Mouse (Mus musculus) right cerebral cortex, adult 2 months (tissue): ENCODE results near the gene Nelfb.

Experiments
- DNase-seq, 2 experiments: peaks; one replicate each; pipeline ENCODE4 v3.0.0; 2021 to 2022; ENCODE audit warnings: low spot score in 2 of 2

Nelfb gene

DNA sequence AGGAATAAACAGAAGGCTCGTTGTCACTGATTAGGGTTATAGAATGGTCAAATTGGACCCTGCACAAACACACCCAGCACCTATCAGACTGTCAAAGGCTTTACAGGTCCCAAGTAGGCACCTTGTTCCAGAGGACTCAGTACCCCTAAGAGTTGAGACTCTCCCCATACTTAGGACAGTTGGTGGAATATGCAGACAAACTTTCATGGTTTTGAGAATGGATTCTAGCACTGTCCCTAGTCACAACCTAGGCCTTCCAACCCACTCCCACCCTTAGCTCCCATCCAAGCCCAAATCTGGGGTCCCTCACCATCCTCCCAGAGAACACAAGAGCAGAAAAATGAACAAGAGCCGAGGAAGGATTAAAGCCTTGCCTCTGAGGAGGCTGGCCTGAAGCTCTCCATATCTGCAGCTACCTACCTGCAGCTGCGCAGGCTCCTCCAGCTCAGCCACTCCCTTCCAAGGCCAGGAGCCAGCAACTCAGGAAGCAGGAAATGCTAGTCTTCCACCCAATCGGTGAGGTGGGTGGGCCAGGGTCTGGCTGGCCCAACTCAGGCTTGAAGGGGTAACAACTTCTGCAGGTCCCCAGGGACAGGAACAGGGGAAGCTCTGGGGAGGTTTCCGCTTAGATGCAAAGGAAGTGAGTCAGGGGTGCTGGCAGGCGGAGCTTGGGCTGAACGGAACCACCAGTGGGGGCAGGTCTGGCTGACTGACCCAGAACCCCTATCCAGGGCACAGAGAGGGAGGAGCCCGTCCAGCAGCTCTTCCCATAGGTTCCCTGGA, 14.9 kb downstream of the Nelfb start, which contains the start of gene Tor4a:
Tor4a (minus strand) TSS at position 715 of the 783 bp plus-strand sequence.
- no peak for DNase-seq

DNA sequence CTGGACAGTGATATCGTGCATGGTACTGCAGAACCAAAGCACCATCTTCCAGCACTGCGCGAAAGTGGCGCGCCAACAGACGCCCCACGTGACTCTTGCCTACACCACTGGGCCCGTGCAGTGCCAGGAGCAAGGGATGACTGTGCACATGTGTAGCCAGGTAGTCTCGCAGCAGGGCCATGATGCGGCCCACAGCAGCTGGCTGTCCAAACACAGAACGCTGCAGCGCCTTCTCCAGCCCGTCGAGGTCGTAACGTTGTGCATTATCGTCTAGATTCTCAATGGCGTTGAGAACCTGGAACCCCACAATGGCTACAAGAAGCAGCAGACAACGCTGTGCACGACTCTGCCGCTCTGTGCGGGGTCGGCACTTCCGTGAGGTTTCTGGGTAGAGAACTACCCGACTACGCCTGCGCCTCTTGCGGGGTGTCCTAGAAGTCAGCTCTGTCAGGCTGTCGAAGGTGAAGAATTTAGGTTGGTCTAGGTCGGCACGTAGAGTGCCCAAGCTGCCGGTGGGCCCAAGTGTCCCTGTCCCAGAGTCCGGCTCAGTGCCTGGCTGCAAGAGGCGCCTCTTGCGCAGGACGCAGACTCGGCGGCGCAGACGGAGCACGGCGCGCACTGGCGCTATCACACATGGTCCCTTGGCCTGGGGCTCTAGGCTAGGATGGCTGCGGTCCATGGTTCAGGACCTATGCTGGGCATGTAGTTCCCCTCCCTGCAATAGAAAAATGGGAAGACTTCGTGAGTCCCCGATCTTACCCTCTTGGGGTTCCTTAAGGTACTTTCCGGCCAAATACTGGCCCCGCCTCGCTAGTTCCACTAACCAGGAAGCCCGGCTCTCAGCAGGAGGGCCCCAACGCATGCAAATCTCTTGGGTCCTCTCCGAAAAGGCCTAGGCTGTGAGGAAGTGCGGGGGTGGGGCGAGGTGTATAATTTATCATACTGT, 15.8 kb downstream of the Nelfb start:
- DNase-seq, result no peak

DNA sequence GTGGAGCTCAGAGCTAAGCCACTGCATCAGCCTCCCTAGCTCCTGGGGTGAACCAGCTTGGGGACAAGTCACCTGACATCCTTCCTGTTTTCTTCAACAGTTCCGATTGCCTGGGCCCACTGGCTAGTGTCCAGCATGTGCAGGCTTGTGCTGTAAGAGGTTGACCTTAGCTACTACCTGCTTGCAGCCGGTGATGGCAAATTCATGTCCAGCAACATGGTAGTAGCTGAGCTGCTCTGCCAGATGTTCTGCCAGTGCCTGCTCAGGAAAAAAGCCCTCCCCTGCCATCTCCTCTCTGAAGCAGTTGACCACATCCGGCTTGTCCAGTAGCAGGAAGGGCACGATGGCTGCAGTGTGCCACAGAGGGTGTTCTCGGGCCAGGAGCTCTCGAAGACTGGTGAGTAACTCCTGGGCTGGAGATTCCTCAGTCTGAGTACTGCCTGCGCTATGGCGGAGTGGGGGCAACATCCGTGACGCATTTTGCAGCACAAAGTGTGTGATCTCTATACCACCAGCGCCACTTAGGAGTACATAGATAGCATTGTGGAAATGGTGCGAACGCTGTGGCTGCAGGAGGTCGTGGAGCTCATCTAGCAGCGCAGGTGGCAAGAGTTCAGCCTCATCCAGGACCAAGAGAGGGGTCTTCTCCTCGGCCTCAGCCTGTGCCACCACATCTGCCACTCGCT, 16.7 kb downstream of the Nelfb start:
- DNase-seq, result no peak

DNA sequence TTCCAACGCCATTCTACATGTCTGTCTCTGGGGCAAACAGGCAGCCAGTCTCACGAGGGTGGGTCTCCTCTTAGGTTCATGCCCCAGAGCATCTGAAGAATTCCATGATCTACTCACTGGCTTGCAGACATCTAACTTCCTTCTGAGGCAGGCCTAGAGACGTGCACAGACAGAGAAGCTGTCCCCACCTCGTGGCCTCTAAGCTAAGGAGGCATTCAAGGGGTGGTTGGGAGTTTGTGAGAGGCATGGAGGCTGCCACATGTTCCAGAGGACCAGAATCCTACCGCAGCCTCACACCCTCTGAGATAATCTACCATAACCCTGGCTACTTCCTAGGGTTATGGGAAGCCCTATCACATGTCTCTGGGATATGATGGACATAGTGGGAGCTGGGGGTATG, 17.3 kb downstream of the Nelfb start:
- no peak for DNase-seq

DNA sequence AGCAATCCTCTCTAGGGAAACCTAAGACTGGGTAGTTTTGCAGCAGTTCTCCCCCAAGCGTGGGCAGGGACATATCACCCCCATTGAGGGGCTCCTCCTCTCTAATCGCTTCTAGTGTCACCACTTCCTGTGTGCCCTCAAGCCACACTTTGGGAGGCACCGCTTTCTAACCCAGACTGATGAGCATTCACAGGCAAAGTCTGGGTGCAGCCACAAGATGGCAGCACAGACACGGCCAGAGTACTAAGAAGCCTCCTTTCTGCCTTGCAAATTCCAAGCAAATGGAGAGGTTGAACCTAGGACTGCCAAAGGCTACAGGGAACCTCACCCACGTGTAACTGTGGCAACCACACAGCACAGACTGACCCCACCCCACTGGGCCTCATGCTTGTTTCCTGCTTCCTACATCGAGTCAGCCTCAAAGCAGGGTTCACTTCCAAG, 17.9 kb downstream of the Nelfb start:
- peak; percentile 87 for DNase-seq

DNA sequence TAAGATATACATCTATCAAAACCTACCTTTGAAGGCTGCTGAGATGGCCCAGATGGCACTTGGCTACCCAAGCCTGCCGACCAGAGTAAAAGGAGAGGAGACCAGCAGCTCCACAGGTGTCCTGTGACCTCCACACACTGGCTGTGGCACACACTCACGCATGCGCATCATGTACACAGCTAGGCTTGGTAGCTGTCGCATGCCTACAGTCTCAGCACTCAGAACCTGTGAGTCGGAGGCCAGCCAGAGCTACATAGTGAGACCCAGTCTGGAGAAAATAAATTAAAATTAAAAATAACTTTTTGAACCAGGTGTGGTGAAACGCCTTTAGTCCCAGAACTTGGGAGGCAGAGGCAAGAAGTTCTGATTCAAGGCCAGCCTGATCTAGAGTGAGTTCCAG, 23.4 kb downstream of the Nelfb start:
- DNase-seq, result no peak

DNA sequence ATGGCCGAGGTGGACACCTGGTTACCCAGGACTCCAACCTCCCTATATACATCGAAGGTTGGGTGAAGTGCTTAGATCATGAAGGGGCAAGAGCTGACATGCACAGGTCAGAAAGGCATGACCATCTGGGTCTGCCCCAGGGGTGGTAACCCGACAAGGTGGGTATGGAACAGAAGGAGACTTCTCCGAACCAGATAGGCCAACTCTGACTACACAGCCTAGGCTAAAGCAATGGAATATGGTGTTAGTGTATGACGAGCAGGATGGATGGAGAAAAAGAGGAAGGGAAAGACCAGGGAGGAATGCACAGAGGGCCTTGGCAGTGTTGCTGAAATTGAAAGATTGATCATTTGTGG, 24.7 kb downstream of the Nelfb start:
- DNase-seq, result no peak

DNA sequence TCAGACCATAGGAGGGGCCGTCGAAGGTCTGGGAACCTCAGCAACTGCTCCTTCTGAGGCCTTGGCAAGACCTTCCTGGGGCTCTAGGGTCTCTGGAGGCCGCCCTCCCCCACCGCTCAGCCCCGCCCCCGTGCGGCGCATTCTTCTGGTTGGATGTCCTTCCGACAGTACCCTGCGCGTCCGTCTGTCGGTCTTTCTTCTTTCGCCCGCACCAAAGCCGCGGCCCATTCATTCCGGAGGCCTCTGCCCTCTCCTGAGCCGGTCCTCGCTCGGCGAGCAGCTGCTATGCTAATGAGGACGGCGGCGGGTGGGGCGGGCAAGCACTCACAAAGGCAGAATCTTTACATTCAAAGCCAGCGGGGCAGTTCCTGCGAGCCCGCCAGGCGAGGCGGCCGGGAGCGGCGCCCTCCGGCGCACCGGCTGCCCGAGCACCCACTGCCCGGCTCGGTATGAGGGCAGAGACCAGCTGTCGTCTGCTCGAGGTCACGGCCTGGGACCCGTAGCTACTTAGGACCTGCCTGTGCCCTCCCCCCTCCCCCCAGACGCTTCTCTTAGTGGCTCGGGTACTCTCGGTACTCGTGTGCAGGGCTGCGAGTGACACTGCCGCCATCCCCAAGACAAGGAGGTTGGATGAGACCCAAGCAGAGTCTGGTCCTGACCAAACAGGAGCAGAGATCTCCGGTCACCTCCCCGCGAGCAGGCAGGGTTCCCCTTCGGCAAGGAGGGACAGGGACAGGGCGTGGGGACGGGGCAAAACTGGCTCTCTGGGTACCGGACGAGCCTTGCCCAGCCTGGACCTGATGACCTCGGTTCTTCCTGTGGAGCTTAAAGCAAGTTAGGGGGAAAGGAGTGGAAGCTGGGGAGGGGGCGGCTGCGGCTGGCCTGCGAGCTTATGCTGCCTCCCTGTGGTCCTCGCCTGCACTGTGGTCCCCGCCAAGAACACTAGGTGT, 25.4 kb downstream of the Nelfb start:
- DNase-seq, result peak in 1 of 2 experiments; percentile 45

DNA sequence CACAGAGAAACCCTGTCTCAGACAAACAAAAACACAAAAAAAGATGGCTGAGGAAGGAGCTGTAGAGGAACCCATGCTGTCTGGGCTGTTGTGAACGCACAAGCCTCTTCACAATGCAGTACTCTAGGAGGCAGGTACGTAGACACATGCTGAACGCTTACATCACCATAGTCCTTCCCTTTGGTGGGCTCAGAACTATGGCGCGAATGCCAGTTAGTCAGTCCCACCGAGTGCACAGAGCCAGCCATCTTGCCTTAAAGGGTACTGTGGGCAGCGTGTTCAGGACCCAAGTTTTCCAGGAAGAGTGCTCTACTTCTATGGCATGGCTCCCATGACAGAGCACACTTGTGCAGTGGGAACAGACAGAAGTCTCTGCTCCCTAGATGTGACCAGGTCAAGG, 26.8 kb downstream of the Nelfb start:
- DNase-seq, result no peak

DNA sequence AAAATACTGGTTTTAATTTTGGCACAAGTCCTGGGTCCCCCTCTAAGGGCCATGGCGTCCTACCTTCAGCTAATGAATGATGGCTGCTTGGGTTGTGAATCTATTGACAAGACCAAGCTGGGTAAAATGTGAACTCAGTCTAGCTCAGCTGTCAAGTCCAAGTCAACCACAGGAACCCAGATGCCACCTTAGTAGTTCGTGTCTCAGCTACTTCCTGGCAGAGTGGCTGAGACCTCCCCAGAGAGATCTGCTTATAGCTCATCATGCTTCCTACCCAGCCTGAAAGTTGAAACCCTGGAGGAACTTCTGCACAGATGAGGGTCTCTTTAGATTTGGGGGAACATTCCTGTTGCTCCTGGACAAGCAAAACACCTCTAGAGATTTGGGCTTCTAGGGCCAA, 28.0 kb downstream of the Nelfb start:
- DNase-seq, result no peak

DNA sequence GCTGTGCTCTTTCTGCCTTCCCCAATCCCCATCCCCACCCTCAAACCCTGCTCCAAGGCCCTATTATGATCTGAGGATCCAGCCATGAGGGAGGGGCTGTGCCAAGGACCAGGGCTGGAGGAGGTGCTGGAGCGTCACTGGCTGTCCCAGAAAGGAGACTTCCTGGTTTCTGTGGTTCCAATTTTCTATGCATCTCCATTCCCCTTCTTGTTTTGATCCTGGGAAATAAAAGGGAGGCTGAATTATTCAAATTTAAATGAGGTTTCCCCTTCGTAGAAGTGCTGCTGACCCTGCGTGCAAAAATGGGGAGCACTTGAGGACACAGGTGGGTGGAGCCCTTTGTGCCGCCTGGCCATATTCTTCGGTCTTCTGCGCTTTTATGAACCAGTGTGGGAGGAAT, 28.6 kb downstream of the Nelfb start:
- DNase-seq, result no peak

DNA sequence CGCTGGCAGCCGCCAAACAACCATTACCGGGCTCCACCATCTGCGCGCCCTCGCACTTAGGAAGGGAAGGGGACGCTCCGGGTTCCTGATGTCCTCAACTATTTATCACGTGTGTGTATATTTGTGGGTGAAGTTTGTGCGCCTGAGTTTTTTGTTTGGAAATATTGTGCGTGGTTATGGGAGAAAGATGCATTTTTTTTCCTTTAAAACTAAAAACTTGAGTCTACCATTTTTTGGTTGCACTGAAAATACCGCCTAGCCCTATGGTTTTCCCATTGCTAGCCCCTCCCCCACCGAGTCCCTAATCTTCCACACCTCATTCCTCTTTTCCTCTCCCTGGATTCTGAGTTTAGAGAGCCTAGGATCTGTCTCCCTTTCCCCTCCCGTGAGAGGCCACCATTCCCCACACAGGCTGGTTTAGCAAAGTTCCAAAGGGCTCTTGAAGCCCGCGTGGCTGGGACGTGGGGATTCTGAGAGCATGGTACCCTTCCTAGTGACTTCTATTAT, 29.3 kb downstream of the Nelfb start:
- DNase-seq, result no peak

DNA sequence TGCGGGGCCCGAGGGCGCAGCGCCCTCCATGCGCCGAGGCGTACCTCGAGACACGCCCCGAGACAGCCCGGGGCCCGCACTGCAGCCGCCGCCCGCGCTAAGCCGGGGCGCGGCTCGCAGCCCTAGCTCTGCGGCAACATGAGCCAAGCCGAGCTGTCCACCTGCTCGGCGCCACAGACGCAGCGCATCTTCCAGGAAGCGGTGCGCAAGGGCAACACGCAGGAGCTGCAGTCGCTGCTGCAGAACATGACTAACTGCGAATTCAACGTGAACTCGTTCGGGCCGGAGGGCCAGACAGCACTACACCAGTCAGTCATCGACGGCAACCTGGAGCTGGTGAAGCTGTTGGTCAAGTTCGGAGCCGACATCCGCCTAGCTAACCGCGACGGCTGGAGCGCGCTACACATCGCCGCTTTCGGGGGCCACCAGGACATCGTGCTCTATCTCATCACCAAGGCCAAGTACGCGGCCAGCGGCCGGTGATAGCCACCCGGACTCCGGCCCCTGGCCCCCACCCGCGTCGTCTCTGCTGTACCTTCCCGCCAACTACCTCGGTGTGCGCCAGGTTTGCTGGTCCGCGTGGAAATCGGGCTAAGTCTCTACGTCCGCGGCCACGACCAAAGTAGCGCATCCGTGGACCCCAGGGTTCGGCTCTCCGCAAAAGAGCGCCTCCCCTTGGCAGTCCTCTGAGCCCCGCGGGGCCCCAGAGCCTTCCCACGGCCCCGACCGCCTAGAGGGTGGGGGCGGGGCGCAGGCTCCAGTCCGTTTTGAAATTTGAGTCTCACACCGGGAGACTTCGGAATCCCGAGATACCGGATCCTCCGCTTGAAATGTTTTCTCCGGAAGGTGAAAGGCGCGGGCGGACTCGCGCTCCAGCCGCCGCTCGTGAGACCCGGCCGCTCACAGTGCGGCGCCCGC, 30.1 kb downstream of the Nelfb start:
- DNase-seq, result peak; percentile 31 to 52

DNA sequence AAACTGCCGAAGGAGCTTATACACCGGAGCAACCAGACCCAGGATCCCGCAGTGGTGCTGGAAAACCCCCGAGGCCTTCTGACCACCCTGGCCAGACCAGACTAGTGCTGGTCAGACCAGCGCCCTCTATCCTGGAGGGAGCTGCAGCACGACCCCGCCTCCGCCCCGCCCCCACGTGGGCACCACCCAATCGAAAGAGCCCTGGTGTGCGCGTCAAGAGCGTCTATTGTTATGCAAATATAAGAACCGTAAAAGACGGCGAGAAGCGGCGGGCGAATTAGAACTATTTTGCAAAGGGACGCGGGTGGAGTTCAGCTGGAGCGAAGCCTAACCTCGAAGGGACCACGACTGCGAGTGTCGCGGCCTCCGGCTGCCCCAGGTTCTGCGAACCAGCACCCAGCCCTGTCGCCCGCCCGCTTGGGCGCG, 30.8 kb downstream of the Nelfb start, which contains the start of gene Nrarp:
Nrarp (plus strand) TSS at position 281 of the 426 bp plus-strand sequence.
- DNase-seq, result peak; percentile 91 to 92

DNA sequence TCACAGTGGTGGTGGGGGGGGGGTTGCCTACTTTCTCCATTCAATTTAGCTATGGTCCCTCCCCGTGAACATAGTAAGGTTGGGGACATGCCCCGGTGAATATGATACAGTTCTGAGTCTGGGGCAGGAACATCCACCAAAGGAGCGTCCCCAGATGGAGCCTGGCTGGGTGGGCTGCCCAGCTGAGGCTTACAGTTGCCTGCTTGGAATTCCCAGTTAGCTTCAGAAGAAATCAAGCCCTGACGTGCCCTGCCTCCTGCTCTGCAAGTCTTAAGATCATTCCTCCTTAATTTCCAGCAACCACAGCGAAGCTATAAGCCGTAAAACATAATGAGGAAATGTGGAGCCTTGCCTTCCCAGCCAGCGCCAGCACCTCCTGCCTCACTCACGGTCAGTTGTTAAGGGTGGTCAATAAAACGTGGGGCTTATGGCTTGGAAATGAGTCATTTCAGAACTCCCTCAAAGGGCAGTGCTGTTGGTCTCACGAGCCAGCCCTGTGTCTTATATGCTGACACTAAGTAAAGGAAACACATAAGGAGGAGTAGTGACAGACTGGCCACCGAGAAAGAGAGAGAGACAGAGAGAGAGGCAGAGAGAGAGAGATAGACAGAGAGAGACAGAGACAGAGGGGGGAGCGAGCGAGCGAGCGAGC, 31.6 kb downstream of the Nelfb start:
- DNase-seq, result no peak

DNA sequence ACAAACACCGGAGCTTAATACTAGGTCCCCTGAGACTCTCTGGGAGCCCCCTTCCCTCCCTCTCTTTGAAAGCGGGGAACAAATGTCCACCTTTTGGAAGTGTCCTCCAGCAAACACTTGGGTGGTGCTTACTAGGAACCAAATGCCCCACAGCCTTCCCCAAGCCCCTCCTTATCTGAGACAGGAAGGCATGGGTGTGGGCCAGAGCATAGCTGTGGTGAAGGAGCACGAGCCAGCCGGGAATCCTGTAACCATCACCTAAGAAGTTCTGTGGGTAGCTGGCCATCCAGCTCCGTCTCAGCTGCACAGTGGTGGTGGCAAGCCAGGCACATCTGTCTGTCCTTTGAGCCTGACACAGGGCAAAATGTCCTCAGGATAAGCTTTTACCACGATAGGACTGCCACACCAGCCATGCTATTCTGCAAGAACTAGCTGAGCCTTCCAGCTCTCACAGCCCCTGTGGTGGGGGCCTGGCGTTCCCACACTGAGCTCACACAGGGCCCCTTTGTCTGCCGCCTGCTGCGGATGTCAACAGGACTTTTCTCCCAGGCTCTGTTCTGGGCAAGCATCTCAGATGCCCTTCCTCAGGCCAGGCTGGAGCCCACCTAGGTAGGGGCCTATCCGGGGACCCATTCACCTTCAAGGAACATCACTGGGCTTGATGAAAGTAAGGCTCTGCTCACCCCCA, 32.9 kb downstream of the Nelfb start:
- DNase-seq, result no peak

DNA sequence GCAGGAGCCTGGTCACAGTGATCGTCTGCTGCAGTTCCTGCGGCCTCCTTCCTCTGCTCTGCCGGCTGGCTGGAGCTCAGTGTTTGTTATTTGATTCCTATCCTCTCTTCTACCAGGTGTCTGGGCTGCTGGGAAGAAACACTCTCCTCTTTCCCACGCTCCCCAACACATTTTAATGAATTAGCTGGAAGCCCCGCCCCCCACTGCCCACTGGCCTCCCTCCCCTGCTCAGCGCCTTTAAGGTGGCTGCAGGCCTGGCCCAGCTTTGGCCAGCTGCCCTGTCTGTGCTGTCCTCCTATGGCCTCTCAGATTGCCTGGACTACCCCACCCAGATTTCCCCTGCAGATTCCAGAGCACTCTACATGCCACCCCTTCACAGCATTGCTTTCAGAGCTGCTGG, 33.6 kb downstream of the Nelfb start:
- peak in 1 of 2 experiments; percentile 46 for DNase-seq

DNA sequence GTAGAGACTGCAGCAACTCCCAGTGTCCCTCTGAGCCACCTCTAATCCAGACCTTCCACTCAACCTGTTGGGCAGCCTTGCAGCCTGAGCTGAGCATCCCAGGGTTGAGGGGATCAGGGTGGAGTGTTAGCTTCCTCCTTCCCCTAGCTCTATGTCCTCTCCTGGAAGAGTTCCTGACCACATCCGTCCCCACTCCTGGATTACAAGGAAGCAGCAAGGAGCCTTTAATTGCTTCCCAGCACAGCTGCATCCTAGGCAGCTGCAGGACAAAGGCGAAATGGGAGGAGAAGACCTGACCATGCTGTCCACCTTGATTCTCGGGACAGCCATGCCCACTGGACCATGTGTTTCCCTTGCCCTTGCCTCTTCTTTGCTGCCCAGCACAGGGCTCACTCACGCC, 34.2 kb downstream of the Nelfb start:
- no peak for DNase-seq
